Comparison of ENCODE assay signal across 8 mouse cellular contexts in genomic region chr13:36282018-36282417, GRCm38 (mm10).
A peak's percentile ranks its signal among the peaks of the same experiment; 100 is the strongest.
DNase-seq lines count a peak whose midpoint lies in the region; ATAC-seq lines count a peak whose summit lies in the region.

No protein-coding gene starts in this region.

- peak; percentile 26 for DNase-seq in kidney, adult 11 months
- peak; percentile 88 to 91 for DNase-seq in cerebellum, postnatal 14 days
- DNase-seq in frontal cortex, postnatal 25 days (ENCODE audit: low spot score in 2 of 2) = peak; percentile 77 to 78
- DNase-seq in hindlimb bud, embryonic 11.5 days (ENCODE audit: extremely low spot score, low read depth, low spot score) = peak; percentile 46
- DNase-seq in left cerebral cortex, postnatal 10 days (ENCODE audit: extremely low spot score in 1 of 2, low spot score in 2 of 2) = peak; percentile 75 to 82
- DNase-seq in midbrain, embryonic 14.5 days = peak; percentile 94
- peak; percentile 33 to 80 for DNase-seq in spleen, postnatal 10 days (ENCODE audit: low spot score in 2 of 2)

- H3K27ac ChIP-seq in kidney, embryonic 14.5 days (ENCODE audit: low read depth, low read length) = no peak overlapping the region
- H3K27ac ChIP-seq in midbrain, embryonic 14.5 days (replicated peaks; ENCODE audit: low read depth, low read length) = peak overlapping the region; percentile 82

- H3K4me3 ChIP-seq in kidney, embryonic 14.5 days (ENCODE audit: low read length) = no peak overlapping the region
- H3K4me3 ChIP-seq in midbrain, embryonic 14.5 days (replicated peaks; ENCODE audit: low read depth, low read length) = no peak overlapping the region

- no peak for ATAC-seq in kidney, embryonic 14.5 days (ENCODE audit: low FRiP score, low TSS enrichment)
- no peak for ATAC-seq in midbrain, embryonic 14.5 days (ENCODE audit: low FRiP score, low TSS enrichment)

- H3K4me2 ChIP-seq in kidney, embryonic 14.5 days (replicated peaks; ENCODE audit: low read depth, low read length) = no peak overlapping the region
- H3K4me2 ChIP-seq in midbrain, embryonic 14.5 days (ENCODE audit: low read length) = peak overlapping the region; percentile 38

- H3K36me3 ChIP-seq in kidney, embryonic 14.5 days (ENCODE audit: control insufficient read depth, insufficient read depth, low read length) = no peaks in the 10 kb centered on the region
- no peaks in the 10 kb centered on the region for H3K36me3 ChIP-seq in midbrain, embryonic 14.5 days (ENCODE audit: control insufficient read depth, insufficient read depth, low read length)

- no peaks in the 10 kb centered on the region for H3K4me1 ChIP-seq in kidney, embryonic 14.5 days (ENCODE audit: control insufficient read depth, insufficient read depth, low read length)
- peaks cover 31% of the 10 kb centered on the region for H3K4me1 ChIP-seq in midbrain, embryonic 14.5 days (ENCODE audit: control insufficient read depth, insufficient read depth, low read length)

- H3K9me3 ChIP-seq in kidney, embryonic 14.5 days (ENCODE audit: control insufficient read depth, low read length) = no peaks in the 10 kb centered on the region
- H3K9me3 ChIP-seq in midbrain, embryonic 14.5 days (ENCODE audit: control insufficient read depth, low read length) = no peaks in the 10 kb centered on the region

- H3K27me3 ChIP-seq in kidney, embryonic 14.5 days (ENCODE audit: control insufficient read depth, insufficient read depth, low read length) = peaks cover 10% of the 10 kb centered on the region
- H3K27me3 ChIP-seq in midbrain, embryonic 14.5 days (ENCODE audit: control insufficient read depth, insufficient read depth, low read length) = peaks cover 39% of the 10 kb centered on the region

- 14% methylated on average over 6 of the region's 6 CpGs for WGBS in kidney, embryonic 14.5 days
- WGBS in midbrain, embryonic 14.5 days = 1% methylated on average over 6 of the region's 6 CpGs

- no peak overlapping the region for H3K9ac ChIP-seq in kidney, embryonic 14.5 days (ENCODE audit: low read depth, low read length)
- H3K9ac ChIP-seq in midbrain, embryonic 14.5 days (replicated peaks; ENCODE audit: low read length) = no peak overlapping the region

- intact Hi-C loops in left cerebral cortex, postnatal 10 days (cut with DNase I) = loop anchor here (2.0 to 10.0 kb wide), 5 partner anchors 213 to 1031 kb away; no protein-coding TSS in a partner anchor

Comparison
In these comparisons a context has a peak if more than half of its experiments do, and no peak if none do; other contexts are left out.
1. DNase-seq: peak in every context shown above with its lines; median percentile 94 in midbrain, embryonic 14.5 days; 90 in cerebellum, postnatal 14 days; 78 in left cerebral cortex, postnatal 10 days; 78 in frontal cortex, postnatal 25 days; 56 in spleen, postnatal 10 days; 46 in hindlimb bud, embryonic 11.5 days; 26 in kidney, adult 11 months.